Mouse (Mus musculus): ENCODE measurements around the gene Lmln.
"Not testable (repeated sequence)": the region's sequence is repeated elsewhere in the genome, so short reads cannot be mapped to it uniquely, and the experiment has no call there.

The Lmln gene

GRCm38 (mm10) chr16:33058033-33058432 lies 4.3 kb upstream of the Lmln start:
- no peak for DNase-seq (ENCODE audit: low spot score in 2 of 2)

- not testable (repeated sequence) for DNase-seq (ENCODE audit: low spot score in 2 of 2)
Measured at GRCm38 (mm10) chr16:33058656-33059055, 3.7 kb upstream of the Lmln start.

- no peak for DNase-seq (ENCODE audit: low spot score in 2 of 2)
Measured at GRCm38 (mm10) chr16:33059471-33059870, 2.9 kb upstream of the Lmln start.

- DNase-seq (ENCODE audit: low spot score in 2 of 2), result no peak
Measured at GRCm38 (mm10) chr16:33060926-33061325, 1.4 kb upstream of the Lmln start.

GRCm38 (mm10) chr16:33061400-33061799 lies 921 bp upstream of the Lmln start:
- no peak for DNase-seq (ENCODE audit: low spot score in 2 of 2)

- DNase-seq (ENCODE audit: low spot score in 2 of 2), result peak in 1 of 2 experiments; percentile 53
Measured at GRCm38 (mm10) chr16:33062682-33063131, 386 bp downstream of the Lmln start.

DNA sequence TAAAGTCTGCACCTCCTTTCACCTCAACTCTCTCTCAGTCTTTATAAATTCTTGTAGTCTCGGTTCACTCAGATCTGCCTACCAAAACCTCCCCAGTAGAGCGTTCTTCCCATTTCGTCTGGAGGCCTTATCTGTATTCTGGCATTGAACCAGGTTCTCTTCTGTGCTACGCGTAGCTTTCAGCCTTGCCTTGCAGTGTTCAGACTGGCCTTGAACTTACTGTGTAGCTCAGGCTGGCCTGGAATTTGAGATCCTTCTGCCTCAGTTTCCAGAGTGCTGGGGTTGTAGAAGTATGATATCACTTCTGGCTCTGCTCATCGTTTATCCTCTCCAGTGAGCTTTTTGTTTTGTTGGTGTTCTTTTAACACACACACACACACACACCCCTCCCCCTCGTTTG lies 946 bp downstream of the Lmln start:
- no peak for DNase-seq (ENCODE audit: low spot score in 2 of 2)

DNA sequence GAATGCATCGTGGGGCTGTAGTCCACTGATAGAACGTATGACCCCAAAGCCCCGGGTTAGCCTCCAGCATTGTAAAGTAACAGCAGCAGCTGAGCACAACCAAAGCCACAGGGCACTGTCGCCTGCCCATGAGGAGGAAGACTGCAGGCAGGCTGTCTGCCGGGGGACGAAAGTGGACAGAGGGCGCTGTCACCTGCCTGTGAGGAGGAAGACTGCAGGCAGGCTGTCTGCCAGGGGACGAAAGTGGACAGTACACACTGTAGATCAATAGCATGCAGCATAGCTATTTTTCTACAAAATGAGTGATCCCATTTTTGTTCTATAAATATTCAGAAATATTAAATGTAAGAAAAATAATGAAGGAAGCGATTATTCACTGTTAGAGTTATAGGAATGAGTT lies 2.3 kb downstream of the Lmln start:
- no peak for DNase-seq (ENCODE audit: low spot score in 2 of 2)

GRCm38 (mm10) chr16:33070928-33071327 lies 8.6 kb downstream of the Lmln start:
- no peak for DNase-seq (ENCODE audit: low spot score in 2 of 2)

DNA sequence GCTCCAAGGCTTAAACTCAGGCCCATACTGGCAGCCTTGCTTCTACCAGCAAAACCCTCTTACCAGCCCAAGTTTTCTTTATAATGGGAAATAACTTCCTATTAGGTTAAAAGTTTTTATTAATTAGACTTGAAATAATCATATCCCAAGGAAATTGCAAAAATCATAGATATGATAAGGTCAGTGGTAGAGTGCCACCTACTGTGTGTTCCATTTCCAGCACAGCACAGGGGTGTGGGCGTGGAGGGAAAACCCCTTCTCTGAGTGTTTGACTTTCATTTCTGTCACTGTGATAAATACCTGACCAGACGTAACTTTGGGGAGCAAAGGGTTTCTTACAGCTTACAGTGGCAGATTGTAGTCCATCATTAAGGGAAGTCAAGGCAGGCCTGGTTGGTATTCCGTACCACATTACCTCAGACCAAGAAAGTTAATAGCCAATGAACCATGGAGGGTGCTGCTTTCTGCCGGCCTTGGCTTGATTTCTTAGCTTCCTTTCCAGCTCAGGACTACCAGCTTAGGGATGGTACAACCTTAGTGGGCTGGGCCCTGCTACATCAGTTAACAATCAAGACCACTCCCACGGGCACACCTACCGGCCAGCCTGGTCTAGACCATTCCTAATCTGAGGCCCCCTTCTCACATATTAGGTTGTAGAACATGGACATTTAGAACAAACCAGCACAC lies 10.7 kb downstream of the Lmln start:
- no peak for DNase-seq (ENCODE audit: low spot score in 2 of 2)

DNA sequence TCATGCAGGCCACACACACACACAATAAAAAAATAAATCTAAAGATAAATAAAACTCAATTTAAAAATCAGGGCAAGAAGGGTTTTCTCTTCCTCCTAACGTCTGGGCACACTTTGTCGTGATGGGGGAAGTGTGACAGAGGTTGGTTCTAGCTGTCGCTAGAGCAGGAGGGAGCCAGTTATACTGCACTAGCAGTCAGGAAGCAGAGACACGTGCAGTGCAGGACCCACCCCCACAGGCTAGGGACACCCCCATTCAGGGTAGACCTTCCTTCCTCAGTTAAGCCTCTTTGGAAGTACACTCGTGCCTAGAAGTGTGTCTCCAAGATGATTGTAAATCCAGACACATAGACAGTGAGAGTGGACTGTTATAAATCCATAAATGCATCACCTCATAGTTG lies 12.6 kb downstream of the Lmln start:
- no peak for DNase-seq (ENCODE audit: low spot score in 2 of 2)

DNA sequence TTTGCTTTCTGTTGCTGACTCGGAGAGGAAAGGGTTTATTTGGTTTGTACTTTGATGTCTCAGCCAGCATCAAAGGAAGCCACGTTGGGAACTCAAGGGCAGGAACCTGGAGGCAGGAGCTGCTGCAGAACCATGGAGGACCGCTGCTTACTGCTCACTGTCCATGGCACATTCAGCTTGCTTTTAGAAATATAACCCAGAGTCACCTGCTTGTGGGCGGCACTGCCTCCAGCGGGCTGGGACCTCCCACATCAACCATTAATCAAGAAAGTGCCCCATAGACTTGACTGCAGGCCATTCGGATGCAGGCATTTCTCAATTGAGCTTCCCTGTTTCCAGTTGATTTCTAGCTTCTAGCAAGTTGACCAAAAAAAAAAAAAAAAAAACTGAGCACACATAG lies 13.8 kb downstream of the Lmln start:
- DNase-seq (ENCODE audit: low spot score in 2 of 2), result no peak

DNA sequence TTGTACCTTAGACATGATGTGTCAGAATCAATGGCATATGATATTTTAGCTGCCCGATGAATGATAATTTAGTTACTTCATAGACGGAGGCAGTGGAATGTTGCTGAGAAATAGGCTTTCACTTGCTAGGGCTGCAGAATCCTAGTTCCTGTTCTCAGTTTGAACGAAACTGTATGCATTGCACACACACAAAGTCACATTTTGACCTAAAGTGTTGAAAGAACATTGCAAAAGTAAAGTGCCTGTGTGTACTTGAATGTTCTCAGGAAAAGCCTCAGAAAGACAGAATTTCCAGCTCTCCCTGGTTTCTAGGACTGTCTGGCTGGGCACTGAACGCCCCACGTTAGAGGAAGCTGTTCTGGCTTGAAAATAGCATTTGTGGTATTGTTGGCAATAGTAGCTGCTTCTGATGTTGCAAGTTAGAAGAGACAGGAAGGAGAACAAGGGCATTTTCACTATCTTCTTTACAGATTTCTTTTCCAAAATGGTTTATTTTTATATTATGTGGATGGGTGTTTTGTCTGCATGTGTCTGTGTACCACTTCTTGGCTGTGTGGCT lies 14.8 kb downstream of the Lmln start:
- DNase-seq (ENCODE audit: low spot score in 2 of 2), result no peak

DNA sequence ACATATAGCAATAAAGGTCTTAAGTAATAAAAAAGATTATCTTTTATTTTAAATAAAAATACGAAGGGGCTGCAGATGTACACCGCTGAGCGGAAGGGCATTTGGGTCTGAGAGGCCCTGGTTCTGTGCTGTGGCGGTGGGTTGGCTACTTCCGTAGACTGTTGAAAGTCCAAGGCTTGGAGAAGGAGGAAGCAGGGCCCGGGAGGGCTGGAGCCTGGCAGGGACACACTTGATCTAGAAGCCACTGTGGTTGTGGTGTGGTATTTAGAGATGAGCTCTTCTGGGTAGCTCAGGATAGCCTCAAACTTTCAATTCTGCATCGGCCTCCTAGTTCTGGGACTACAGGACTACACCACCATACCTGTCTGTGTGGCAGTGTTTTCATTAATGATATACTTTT lies 17.7 kb downstream of the Lmln start:
- no peak for DNase-seq (ENCODE audit: low spot score in 2 of 2)

GRCm38 (mm10) chr16:33082951-33083350 lies 20.6 kb downstream of the Lmln start:
- no peak for DNase-seq (ENCODE audit: low spot score in 2 of 2)

DNA sequence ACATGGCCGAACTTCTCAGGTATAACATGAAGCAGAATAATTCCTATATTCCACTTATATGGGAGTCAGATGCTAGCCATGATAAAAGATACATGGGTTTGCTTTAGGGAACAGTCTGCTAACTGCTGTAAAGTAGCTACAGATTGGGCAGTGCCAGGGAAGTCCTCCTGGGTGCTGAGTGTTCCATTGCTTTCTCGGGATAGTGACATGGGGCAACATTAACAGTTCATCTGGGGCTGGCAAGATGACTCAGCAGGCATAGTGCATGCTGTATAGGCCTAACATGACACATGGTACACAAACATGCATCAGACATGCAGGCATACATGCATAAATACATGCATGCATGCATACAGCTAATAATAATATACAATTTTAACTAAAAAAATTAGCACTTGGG lies 21.7 kb downstream of the Lmln start:
- DNase-seq (ENCODE audit: low spot score in 2 of 2), result no peak

DNA sequence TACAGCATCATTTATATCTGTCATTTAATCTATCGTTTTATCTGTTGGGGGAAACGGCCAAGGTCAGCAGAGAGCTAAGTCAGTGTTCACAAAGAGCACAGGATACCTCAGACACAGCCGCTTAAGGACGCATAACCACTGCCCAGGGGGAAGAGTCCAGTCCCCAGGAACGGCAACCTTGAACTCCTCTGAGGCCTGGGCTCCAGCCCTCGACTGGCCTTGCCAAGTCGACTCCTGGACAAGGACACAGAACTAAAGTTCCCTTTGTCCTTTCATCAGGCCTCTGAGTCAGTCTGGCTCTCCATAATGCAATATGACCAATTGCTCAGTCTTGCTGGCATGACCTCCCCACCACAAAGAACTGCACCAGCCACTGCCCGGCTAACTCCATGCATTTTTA lies 23.3 kb downstream of the Lmln start:
- no peak for DNase-seq (ENCODE audit: low spot score in 2 of 2)

DNA sequence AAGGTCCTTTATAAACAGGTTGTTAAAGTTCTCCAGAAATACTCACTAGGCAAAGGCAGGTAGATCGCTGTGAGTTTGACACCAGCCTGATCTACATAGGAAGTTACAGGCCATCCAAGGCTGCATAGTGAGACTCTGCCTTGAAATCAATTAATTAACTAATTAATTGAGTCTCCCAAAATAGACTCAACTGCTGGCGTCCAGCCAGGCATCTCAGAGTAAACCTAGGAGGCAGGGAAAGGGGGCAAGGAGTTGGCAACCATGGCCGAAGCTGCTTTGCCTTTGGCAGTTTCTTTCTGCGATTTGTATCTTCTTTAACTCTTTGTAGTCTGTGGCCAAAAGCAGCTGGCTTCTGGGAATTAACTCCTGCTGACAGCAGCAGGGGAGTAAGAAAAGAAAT lies 51.4 kb downstream of the Lmln start:
- no peak for DNase-seq (ENCODE audit: low spot score in 2 of 2)

GRCm38 (mm10) chr16:33123373-33123772 lies 61.1 kb downstream of the Lmln start:
- DNase-seq (ENCODE audit: low spot score in 2 of 2), result no peak

GRCm38 (mm10) chr16:33123938-33124820 lies 61.9 kb downstream of the Lmln start:
- no peak for DNase-seq (ENCODE audit: low spot score in 2 of 2)

DNA sequence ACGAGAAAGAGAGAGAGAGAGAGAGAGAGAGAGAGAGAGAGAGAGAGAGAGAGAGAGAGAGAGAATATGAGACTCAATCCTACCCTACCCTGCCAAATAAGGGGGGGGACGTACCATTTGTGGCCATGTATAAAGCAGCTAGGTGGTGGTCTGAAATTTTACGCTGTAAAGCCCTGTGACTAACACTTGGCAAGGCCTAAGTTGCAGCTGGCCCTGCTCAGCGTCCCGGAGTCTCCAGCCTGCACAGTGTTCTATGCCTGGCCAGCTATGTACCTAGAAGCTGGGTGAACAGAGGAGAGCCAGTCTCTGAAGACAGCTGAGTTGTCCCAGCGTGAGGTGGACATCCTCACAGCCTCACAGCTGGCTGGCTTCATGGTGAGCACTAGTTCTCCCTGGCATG lies 64.7 kb downstream of the Lmln start:
- DNase-seq (ENCODE audit: low spot score in 2 of 2), result no peak

GRCm38 (mm10) chr16:33130731-33131130 lies 68.4 kb downstream of the Lmln start:
- no peak for DNase-seq (ENCODE audit: low spot score in 2 of 2)

DNA sequence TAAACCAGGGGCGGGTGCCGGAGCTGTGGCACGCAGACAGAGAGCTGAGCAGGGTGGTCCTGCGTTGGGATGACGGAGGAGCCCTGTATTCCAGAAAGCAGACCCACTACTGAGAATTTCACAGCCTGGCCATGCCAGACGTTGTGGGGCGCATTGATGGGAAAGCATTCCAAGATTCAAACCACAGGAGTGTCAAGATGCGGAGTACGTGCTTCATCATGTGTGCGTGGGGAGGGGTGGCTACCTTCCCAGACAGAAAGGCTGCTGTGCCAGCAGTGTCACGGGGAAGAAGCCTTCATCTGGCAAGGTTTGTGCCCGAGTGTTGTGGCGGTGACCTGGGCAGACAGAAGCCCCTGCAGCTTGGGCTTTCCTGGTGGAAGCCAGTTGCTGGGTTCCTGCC lies 70.9 kb downstream of the Lmln start:
- DNase-seq (ENCODE audit: low spot score in 2 of 2), result no peak

Measured in frontal cortex, postnatal 10 days (tissue).